Mouse (Mus musculus): ENCODE results near the gene Pdx1. TPM values are rescaled to one million over a fixed set of nuclear protein-coding genes. Genes with fewer than 3 reads are reported as not detected.

The Pdx1 gene
- total RNA-seq, 2 experiments from 2014 or later, result not detected

DNA sequence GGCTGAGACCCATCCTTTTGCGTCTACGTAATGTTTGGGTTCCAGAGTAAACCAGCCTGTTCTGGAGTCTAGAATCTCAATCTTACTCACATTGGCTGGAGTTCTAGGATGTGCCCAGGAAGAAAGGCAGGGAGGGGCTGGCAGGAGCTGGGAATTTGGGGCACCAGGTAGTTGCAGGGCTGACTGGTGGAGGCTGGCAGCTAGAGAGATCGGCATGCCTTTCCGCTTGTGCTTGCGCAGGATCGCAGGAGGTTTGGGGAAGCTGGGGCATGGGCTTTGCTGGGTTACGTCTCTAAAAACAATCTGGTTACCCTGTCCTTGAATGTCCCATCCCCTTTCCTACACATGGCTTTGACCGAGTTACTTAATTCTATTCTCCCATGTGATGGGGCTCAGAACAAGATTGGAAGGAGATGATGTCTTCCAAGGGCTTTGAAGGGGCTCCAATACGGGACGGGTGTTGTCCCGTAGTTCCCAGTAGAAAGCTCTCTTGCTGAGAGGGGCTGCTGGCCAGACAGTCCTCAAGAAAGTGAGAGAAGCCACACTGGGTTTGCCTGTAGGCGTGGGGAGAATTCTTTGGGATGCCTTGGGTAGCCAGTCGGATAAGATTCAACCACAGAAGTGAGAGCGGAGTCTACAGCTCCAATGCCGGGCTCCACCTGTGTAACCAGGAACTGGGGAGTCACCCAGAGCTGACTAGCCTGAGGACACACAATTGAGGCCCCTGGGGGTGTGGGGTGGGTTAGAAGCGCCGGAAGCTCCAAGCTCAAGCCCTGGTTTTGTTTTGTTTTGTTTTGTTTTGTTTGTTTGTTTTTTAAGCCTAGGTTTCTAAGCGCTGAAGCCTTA, 7.2 kb downstream of the Pdx1 start:
- DNase-seq, result no peak
- intact Hi-C loops (cut with DNase I), result no loop called here

DNA sequence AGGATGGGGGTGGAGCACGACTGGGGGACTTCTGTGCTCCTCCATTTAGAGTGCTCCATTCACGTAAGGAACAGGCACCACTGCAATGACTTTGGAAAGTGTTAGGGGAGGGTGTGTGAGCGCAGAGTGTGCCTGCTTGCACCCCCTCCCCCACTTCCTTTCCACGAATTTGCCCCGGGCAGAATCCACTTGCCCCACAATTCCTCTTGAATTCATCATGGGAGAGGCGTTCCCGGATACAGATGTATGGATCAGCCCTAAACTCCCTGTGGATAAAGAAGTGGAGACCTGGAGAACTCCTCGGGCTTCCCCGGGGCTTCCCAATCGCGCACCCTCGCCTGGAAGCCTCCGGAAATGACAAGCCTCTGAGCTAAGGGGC, 7.8 kb downstream of the Pdx1 start:
- intact Hi-C loops (cut with DNase I), result no loop called here

DNA sequence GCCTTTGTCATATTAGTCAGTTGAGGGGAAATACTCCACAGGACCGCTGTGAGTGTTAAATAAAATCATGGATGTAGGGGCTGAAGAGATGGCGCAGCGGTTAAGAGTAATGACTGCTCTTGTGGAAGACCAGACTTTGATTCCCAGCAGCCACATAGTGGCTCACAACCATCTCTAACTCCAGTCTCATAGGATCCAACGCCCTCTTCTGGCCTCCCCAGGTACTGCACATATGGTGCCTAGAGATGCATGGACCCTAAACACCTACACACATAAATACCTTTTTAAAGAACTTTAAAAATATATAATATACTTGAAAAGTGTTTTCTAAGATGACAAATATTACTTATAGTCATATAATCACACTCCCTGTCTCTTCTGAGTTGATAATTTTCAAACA, 14.6 kb downstream of the Pdx1 start:
- intact Hi-C loops (cut with DNase I), result no loop called here

More for the DNA sequence above, 7.8 kb downstream of the Pdx1 start:
- no peak for DNase-seq

DNA sequence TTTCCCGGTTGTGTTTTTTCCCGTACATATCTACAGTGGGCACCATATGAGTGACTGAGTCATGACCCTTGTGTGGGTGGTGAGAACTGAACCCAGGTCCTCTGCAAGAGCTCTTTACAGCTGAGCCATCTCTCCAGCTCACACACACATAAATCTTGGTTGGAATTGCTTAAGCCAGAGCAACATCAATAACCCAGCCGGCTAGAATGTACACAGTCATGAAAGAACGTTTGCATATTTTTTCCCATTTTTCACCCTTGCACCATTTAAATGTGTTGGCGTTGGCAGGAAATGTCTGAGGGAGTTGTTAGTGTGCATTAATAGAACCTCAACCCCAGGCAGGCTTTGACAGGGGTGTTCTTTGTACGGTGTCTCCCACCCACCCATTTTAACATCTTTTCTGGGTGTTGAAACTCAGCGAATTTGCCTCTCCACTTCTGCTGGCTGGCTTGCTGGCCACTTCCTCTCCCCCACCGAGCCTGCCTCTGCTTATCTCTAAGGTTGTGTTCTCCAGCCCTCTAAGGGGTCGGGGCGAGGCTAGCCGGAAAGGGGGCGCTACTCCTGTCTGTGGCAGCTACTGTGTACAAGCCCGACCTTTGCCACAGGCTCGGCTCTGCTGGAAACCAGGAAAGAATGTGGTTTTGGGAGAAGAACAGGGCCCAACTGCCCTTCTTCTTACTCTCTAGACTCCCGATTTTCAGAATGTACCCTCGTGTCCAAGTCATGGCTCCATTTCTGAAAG, 22.2 kb downstream of the Pdx1 start:
- intact Hi-C loops (cut with DNase I), result no loop called here
- DNase-seq, result no peak

More for the DNA sequence above, 14.6 kb downstream of the Pdx1 start:
- no peak for DNase-seq

DNA sequence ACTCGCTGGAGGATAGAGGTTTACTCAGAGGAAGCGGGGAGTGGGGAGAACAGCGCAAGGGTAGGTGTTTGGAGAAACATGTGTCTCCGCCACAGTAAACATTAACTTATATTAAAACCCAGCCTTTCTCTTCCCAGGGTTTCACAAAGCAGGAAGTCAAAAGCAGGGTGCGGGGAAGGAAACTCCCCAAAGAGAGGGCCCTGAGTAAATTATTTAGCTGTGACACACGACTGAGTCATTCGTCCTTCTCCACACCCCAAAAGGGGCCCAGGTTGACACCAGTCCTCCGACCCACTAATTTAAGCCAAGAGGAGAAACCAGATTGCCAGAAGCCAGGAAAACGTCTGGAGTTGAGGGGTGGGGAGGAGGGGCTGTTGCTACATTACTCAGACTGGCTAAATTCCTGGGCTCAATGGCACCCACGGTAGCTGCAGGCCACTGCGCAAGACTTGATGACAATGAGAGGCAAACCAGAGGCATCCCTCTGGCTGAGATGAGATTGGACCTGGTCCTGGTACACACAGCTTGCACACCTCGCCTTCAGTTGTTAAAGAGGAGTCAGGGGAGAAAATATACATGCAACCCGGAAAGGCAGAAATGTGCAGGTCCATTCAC, 22.9 kb downstream of the Pdx1 start:
- intact Hi-C loops (cut with DNase I), result no loop called here
- no peak for DNase-seq

DNA sequence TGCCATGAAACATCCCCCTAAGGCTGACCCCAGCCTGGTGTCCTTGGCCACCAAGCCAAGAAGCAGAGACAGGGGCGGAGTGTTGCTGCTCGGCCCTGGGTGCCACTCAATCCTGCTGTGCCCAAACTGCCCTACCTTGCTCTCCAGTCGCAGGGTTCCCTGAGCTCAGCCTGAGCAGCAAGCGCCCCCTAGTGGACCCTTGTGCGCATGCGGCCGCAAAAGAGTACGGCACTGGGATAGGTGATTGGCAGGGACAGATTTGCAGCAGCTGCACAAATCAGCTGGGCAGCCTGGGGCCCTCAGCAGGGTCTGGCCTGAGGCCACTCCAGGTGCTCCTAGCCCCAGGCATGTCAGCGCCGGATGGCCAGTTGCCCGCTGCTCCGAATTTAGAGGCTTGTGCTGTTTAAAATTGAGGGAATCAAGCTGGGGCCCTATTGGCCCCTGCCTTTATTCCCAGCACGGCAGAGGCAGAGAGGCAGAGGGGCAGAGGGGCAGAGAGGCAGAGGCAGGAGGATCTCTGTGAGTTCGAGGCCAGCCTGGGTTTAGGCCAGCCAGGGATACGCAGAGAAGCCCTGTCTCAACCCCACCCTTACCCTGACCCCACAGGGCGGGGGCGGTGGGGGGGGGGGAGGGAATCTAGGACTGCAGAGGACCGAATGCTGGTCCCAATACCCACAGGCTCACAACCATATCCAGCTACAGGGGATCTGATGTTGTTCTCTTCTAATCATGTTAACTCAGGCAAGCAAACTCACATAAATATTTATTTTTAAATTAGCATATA, 23.6 kb downstream of the Pdx1 start:
- peak; percentile 49 to 63 for DNase-seq
- intact Hi-C loops (cut with DNase I), result no loop called here

DNA sequence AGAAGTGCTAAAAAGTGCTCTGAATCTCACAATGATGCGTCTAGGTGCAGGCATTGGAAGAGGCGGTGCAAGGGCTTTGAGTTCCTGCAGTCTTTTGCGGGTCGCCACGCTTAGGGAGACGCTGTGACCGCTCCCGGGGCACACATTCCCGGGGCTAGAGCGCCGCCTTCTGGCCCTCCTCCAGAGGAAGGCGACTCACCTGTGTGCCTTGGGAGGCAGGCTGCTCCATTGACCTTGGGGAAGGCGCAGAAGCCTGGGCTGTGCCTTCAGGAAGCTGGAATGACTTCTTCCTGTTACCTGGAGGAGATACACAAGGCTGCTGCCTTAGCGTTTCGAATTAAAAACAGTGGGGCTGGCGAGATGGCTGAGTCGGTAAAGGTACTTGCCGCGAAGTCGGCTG, 24.4 kb downstream of the Pdx1 start:
- DNase-seq, result no peak
- intact Hi-C loops (cut with DNase I), result no loop called here

DNA sequence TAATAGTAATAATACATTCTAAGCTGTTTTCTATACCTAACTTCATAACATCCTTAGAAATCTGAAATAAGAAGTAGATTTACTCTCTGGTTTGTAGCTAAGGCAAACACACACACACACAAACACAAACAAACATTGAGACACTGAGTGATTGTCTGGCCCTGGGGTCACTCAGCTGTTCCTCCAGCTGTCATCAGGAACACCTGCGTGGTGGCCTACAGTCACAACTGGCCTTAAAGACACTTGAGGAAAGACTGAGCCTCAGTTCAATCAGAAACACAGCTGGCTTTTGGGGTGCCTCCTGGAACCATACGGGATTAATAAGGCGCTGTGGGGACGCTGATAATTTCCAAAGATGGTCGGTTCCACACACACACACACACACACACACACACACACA, 27.5 kb downstream of the Pdx1 start:
- intact Hi-C loops (cut with DNase I), result no loop called here
- no peak for DNase-seq

DNA sequence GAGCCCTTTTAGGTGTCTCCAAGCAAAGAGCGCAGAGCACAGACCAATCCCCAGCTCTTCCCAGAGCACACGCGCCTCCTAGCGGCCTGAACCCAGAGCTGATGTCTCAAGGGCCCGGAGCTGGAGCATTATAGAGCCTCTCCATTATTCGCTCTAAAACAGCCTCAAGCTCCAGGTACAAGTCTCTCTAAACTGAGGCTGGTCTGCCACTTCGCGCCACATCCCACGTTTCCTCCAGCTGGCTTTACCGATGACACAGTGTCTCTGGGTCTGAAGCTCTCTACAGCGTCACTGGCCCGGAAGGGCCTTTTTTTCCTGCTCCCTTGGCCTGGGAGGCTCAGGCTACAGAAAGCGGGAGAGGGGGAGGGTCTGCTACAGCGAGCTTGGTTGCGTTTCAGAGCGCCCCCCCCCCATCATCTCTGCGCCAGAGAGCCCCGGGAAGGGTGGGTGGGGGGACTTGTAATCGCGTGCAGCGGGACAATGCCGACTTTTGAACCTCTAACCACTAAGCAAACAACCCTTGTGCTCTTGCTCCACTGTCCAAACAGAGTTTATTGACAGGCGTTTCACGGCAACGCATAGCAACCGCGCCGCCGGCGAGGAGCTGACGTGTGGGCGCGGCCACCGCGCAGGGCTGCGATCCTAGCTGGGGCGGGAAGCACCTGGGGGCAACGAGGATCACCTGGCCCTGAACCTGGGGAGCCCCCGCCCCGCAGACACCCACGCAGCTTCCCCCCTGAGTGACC, 29.7 kb downstream of the Pdx1 start:
- peak; percentile 34 to 46 for DNase-seq
- intact Hi-C loops (cut with DNase I), result no loop called here

DNA sequence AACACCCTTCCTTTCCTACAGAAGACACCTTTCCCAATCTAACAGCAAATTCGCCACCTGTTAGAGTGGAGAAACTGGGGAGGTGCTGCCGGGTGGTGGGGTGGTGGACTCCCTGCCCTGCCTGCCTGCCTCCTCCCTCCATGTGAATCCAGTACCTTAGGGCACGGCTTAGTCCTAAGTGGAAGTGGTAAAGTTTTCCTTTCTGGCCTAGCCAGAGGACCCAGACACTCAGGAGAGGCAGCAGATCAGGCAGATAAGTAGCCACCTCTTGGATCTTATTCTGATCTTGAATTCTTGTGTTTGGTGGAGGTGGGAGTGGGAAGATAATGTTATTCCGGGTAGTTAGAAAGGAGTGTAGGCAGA, 30.2 kb downstream of the Pdx1 start:
- intact Hi-C loops (cut with DNase I), result no loop called here
- no peak for DNase-seq

DNA sequence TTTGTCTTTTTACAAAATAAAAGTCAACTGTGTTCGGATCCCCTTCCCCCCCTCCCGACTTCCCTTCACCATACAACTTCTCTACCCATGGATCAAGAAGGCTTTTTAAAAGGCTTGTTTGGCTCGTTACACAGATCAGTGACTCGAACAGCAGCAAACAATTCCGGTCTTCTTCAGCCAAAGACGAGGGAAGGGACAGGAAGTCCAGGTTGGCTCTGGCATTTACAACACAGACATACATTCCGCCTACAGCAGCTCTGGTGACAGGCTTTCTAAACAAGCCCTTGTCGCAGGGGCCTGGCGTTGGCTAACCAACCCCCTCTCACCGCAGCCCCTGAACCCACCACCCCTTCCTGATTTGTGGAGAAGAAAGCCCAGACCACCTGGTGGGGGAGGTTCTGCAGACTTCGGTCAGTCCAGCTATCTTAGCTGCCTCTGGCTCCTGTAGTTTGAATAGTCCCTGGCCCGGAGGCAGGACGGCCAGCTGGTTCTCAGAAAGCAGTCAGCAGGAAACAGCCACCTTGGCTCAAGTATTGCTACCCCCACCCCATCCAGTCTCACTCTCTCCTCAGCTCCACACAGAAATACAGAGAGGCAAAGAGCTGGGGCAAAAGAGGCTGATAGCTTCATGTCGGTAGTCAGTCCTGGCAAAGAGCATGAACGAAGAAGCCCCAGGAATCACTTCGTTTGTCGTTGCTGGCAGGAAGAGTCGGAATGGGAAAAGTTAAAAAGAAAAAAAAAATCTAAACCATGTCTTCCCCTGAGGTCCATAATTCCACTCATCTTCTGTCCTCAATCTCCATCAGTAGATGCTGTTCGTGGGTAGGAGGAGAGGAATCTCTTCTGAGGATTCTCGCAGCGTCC, 31.4 kb downstream of the Pdx1 start:
- intact Hi-C loops (cut with DNase I), result no loop called here
- no peak for DNase-seq

DNA sequence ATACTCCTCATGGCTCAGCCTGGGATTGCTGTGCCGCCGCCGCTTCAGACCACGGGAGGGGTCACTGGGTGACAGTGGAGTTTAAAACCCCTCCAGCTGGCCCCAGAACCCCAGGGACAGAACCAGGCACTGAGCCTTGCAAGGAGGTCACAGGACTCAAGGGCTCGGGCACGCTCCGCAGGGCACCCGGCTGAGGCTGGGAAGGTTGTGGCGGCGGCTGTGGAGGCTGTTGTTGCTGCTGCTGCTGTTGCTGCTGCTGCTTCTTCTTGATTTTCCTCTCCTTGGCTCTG, 32.0 kb downstream of the Pdx1 start:
- DNase-seq, result no peak
- intact Hi-C loops (cut with DNase I), result no loop called here

DNA sequence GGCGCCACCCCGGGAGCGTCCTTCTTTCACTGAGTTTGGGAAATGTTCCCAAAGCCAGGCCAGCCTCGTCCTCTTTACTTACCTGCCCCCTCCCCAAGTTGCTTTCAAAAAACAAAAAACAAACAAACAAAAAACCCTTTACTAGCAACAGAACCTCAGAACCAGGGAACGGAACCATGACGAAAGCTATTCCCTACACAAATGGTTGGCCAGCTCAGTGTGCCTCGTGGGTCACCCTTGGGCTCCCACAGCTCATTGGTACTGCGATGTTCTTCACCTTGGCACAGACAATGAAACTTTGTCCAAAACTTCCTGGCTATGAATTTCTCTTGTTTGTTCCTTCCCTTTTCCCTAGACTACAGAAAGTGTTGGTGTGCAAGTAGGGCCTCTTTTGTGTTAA, 32.4 kb downstream of the Pdx1 start:
- intact Hi-C loops (cut with DNase I), result no loop called here
- no peak for DNase-seq

DNA sequence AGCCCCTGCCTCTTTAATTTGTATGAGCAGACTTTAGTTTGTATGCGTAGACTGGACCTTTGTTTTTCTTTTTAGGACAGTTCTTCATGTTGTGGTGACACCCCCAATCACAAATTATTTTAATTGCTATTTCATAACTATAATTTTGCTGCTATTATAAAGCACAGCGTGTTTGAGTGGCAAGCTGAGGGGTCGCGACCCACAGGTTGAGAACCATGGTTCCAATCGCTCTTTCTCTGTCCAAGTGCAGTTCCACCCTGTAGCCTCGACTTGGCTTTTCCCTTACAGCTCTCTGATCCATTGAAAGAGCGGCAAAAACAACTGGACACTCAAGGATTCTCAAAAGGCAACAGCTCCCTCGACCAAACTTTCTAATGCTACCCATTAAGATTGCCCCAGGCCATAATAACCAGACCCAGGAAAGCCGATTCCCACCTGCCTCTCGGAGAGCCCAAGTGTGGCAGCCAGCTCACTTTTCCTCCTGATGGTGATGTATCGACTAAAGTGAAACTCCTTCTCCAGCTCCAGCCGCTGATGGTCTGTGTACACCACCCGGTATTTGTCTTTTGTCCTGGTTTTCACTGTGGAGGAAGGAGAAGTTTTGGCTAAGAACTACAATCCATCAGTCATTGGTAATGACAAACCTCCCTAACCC, 33.1 kb downstream of the Pdx1 start:
- DNase-seq, result no peak
- intact Hi-C loops (cut with DNase I), result no loop called here

DNA sequence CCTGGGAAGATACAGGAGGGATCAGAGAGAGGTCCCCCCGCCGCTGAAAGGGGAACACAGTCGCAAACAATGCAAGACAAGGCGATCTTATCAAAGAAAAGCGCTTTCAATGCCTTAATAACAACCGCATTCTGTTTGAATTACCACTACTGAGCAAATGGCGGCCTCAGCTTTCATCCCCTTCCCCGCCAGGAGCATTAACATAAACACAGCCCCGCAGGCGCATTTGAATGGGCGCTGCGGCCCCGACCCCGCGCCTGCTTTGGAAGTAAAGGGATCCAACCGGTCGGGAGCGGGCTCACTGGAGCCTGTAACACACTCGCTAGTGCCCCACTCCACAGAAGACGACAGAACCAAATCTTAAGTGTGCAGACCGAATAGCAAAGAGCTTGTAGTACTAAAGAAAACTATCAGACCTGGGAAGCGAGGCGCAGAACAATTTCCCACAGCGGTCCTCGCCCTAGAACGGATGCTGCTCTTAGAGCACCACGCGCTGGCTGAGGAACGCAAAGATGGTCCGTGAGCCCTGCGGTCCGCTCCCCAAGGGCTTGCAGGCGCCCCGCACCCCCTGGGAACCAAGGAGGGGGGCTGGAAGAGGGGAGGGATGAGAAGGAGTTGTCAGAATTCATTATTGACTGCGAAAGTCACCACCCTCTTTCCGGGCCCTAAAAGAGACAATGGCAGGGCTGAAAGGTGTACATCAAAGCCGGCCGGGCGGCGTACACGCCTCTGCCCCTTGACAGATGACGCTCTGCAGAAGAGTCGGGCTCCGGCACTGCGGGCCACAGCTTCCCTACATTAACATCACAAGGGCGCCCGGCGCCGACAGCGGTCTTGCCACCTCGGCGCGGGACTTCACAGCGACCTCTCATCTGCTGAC, 34.8 kb downstream of the Pdx1 start:
- no peak for DNase-seq
- intact Hi-C loops (cut with DNase I), result no loop called here

DNA sequence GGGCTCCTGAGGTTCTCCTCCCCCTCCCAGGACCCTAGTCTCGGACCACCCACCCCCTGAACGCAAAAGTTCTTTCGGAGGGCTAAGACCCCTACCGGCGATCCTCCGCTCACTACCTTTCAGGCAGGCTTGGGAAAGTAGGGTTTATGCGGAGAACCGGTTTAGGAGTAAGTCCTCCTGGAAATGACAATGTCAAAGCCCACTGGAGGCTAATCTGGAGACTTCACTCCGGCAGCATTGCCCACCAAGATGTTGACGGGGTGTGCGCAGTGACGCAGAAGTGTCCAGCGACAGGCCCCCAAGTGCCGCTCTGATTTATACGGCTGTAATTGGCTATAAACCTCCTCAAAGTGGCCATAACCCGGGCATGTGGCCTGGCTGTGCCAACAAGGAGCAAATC, 35.4 kb downstream of the Pdx1 start:
- intact Hi-C loops (cut with DNase I), result no loop called here
- DNase-seq, result no peak

DNA sequence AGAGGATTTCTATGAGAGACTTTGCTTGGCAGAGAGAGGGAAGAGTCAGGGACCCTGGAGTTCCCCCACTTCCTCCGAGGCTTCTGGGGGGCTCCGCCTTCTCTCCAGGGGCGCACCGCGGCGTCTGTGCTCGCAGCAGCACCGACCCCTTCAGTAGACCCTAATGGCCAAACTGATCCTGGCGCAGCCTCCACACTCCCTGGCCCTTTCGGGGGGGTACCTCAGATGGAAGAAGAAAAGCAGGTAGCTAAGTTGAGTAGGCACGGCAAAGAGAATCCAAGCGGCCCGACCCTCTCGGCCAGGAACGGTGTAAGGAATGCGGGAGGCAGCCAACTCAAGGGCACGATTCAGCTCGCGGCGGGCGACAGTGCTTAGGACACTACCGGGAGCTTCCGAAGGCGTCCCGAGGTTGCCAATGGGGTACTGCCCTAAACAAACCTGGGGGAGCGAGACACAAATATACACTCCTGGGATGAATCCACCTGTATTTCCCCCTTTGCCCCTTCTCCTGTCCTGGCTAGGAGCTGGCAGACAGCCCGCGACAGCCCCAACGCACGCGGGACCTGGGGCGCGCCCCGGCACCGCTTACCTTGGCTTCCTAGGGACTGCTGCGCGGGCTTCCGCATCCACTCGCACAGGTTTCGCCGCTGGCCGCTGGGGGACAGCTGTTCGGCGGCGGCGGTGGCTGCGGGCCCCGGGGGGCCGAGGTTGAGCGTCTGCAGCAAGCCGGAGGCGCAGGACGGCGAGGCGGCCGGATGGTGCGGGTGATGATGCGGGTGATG, 36.3 kb downstream of the Pdx1 start:
- DNase-seq, result no peak
- intact Hi-C loops (cut with DNase I), result no loop called here
